Mouse (Mus musculus) E14TG2a.4 (cell line): ENCODE results near the gene Mcm5.

ENCODE experiments used
- CTCF ChIP-seq: conservative IDR thresholded peaks from 2 replicates; pipeline ENCODE4 v1.5.1; 2014; ENCODE audit warnings: low read length
- NANOG ChIP-seq: IDR thresholded peaks from 2 replicates; pipeline ENCODE4 v1.6.1; 2014; ENCODE audit warnings: borderline replicate concordance, low read length, mixed read lengths
- POU5F1 ChIP-seq: IDR thresholded peaks from 2 replicates; pipeline ENCODE4 v1.6.1; 2014; ENCODE audit warnings: low read length, borderline replicate concordance

DNA sequence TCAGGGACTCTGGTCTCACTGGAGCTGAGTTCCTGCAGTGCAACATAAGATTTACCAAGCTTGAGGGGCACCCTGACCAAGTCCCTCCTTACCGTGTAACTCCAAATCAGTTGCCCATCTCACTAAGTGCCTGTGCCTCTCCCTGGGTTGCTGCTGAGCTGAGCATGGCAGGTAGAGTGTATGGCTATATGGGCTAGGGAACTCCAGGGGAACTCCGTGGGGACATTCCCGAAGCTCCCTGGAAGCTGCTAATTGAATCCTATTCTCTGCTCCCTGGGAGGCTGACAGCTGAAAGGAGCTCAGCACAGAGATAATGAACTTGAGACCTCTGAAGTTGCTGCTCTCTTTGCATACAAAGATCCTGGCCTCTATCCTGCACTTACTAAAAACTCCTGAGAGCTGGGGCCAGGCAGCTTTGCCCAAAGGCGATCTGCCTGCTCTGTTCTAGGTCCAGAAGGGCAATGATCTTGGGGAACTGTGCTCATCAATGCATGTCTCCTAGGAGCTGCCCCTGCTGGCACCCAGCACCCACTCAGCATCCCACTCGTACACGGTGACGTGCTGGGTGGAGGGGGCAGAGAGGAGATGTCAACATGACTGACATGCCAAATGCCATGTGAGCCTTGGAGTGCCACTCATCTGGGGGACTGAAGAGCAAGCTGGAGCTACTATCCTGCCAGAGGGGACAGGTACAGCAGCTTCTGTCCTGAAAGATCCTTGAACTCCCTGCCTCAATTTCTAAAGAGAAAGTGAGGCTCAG lies 48.3 kb downstream of the Mcm5 start:
- no peak for TF ChIP-seq CTCF
- no peak for TF ChIP-seq NANOG
- TF ChIP-seq POU5F1 = no peak
